Mouse (Mus musculus): ENCODE measurements at regions not wholly inside any gene's neighbourhood (a gene's known extent, or its start where the extent isn't known, plus 50 kb on each side); places are given as distances from the start of the nearest gene placed in this dataset.

- H3K27me3 ChIP-seq (ENCODE audit: control insufficient read depth, insufficient read depth, insufficient read length): no peaks in the 10 kb centered on the region
- no peak for TF ChIP-seq MAX (IDR thresholded peaks at IDR 0.05)
- no peak for TF ChIP-seq USF1 (IDR thresholded peaks at IDR 0.05; ENCODE audit: low read depth)
- TF ChIP-seq CTCF (IDR thresholded peaks at IDR 0.05; ENCODE audit: control insufficient read depth, insufficient read depth, insufficient read length): no peak
- no peak for TF ChIP-seq CEBPB (IDR thresholded peaks at IDR 0.05; ENCODE audit: low read depth)
- TF ChIP-seq MYOD1 (IDR thresholded peaks at IDR 0.05; ENCODE audit: control insufficient read depth, insufficient read length, low read depth): no peak
- H3K79me2 ChIP-seq (ENCODE audit: control insufficient read depth, insufficient read depth): no peaks in the 10 kb centered on the region
- no peaks in the 10 kb centered on the region for H3K36me3 ChIP-seq (ENCODE audit: control insufficient read depth, insufficient read depth)
- H3ac ChIP-seq (ENCODE audit: control insufficient read depth, insufficient read length, low read depth): no peak overlapping the region
- no peaks in the 10 kb centered on the region for H3K79me3 ChIP-seq (ENCODE audit: low read depth)
- no peak overlapping the region for H3K4me3 ChIP-seq (ENCODE audit: insufficient read depth, poor library complexity, severe bottlenecking)
These were observed 81.5 kb downstream of the Ephb3 start for GRCm38 (mm10) chr16:21286099-21286498.

GRCm38 (mm10) chr16:21289528-21289927, 85.0 kb downstream of the Ephb3 start:
- Histone ChIP-seq H3K79me2 (ENCODE audit: control insufficient read depth, insufficient read depth) (no peaks in the 10 kb centered on the region), H3K27me3 (ENCODE audit: control insufficient read depth, insufficient read depth, insufficient read length) (no peaks in the 10 kb centered on the region), H3ac (ENCODE audit: control insufficient read depth, insufficient read length, low read depth) (no peak overlapping the region), H3K4me3 (ENCODE audit: insufficient read depth, poor library complexity, severe bottlenecking) (no peak overlapping the region), H3K36me3 (ENCODE audit: control insufficient read depth, insufficient read depth) (no peaks in the 10 kb centered on the region), H3K79me3 (ENCODE audit: low read depth) (no peaks in the 10 kb centered on the region)
- TF ChIP-seq FOSL1 (IDR thresholded peaks at IDR 0.05; ENCODE audit: insufficient read depth, low read length, poor library complexity, severe bottlenecking) (no peak), MYOD1 (IDR thresholded peaks at IDR 0.05; ENCODE audit: control insufficient read depth, insufficient read length, low read depth) (no peak), CEBPB (IDR thresholded peaks at IDR 0.05; ENCODE audit: low read depth) (no peak), CTCF (IDR thresholded peaks at IDR 0.05; ENCODE audit: control insufficient read depth, insufficient read depth, insufficient read length) (no peak), USF1 (IDR thresholded peaks at IDR 0.05; ENCODE audit: low read depth) (no peak), MAX (IDR thresholded peaks at IDR 0.05) (no peak)

- TF ChIP-seq MAX (IDR thresholded peaks at IDR 0.05) (no peak), MYOG (IDR thresholded peaks at IDR 0.05; ENCODE audit: control insufficient read depth, extremely low read depth, insufficient read length) (no peak), CTCF (IDR thresholded peaks at IDR 0.05; ENCODE audit: control insufficient read depth, insufficient read depth, insufficient read length) (no peak), MYOD1 (IDR thresholded peaks at IDR 0.05; ENCODE audit: control insufficient read depth, insufficient read length, low read depth) (no peak), FOSL1 (IDR thresholded peaks at IDR 0.05; ENCODE audit: insufficient read depth, low read length, poor library complexity, severe bottlenecking) (no peak), USF1 (IDR thresholded peaks at IDR 0.05; ENCODE audit: low read depth) (no peak), CEBPB (IDR thresholded peaks at IDR 0.05; ENCODE audit: low read depth) (no peak)
- H3K79me3 ChIP-seq (ENCODE audit: low read depth): no peaks in the 10 kb centered on the region
- H3K36me3 ChIP-seq (ENCODE audit: control insufficient read depth, insufficient read depth): no peaks in the 10 kb centered on the region
- H3K27me3 ChIP-seq (ENCODE audit: control insufficient read depth, insufficient read depth, insufficient read length): no peaks in the 10 kb centered on the region
- no peak overlapping the region for H3ac ChIP-seq (ENCODE audit: control insufficient read depth, insufficient read length, low read depth)
- no peaks in the 10 kb centered on the region for H3K79me2 ChIP-seq (ENCODE audit: control insufficient read depth, insufficient read depth)
- no peak overlapping the region for H3K4me3 ChIP-seq (ENCODE audit: insufficient read depth, poor library complexity, severe bottlenecking)
These were observed 88.5 kb downstream of the Ephb3 start for GRCm38 (mm10) chr16:21293010-21293409.

GRCm38 (mm10) chr16:21293569-21293968, 89.0 kb downstream of the Ephb3 start:
- Histone ChIP-seq H3K79me2 (ENCODE audit: control insufficient read depth, insufficient read depth) (no peaks in the 10 kb centered on the region), H3K27me3 (ENCODE audit: control insufficient read depth, insufficient read depth, insufficient read length) (no peaks in the 10 kb centered on the region), H3K4me3 (ENCODE audit: insufficient read depth, poor library complexity, severe bottlenecking) (no peak overlapping the region), H3K79me3 (ENCODE audit: low read depth) (no peaks in the 10 kb centered on the region), H3ac (ENCODE audit: control insufficient read depth, insufficient read length, low read depth) (no peak overlapping the region), H3K36me3 (ENCODE audit: control insufficient read depth, insufficient read depth) (no peaks in the 10 kb centered on the region)
- TF ChIP-seq CEBPB (IDR thresholded peaks at IDR 0.05; ENCODE audit: low read depth) (peak; percentile 21), MYOD1 (IDR thresholded peaks at IDR 0.05; ENCODE audit: control insufficient read depth, insufficient read length, low read depth) (peak; percentile 78), MAX (IDR thresholded peaks at IDR 0.05) (no peak), MYOG (IDR thresholded peaks at IDR 0.05; ENCODE audit: control insufficient read depth, extremely low read depth, insufficient read length) (no peak)

GRCm38 (mm10) chr16:21294677-21295411, 90.3 kb downstream of the Ephb3 start:
- Histone ChIP-seq H3K36me3 (ENCODE audit: control insufficient read depth, insufficient read depth) (no peaks in the 10 kb centered on the region), H3ac (ENCODE audit: control insufficient read depth, insufficient read length, low read depth) (no peak overlapping the region), H3K79me2 (ENCODE audit: control insufficient read depth, insufficient read depth) (no peaks in the 10 kb centered on the region), H3K79me3 (ENCODE audit: low read depth) (no peaks in the 10 kb centered on the region), H3K4me3 (ENCODE audit: insufficient read depth, poor library complexity, severe bottlenecking) (no peak overlapping the region), H3K27me3 (ENCODE audit: control insufficient read depth, insufficient read depth, insufficient read length) (no peaks in the 10 kb centered on the region)
- TF ChIP-seq FOSL1 (IDR thresholded peaks at IDR 0.05; ENCODE audit: insufficient read depth, low read length, poor library complexity, severe bottlenecking): no peak
- no peak for TF ChIP-seq MYOG (IDR thresholded peaks at IDR 0.05; ENCODE audit: control insufficient read depth, extremely low read depth, insufficient read length)
- peak; percentile 69 for TF ChIP-seq USF1 (IDR thresholded peaks at IDR 0.05; ENCODE audit: low read depth)

- Histone ChIP-seq H3K79me2 (ENCODE audit: control insufficient read depth, insufficient read depth) (no peaks in the 10 kb centered on the region), H3K4me3 (ENCODE audit: insufficient read depth, poor library complexity, severe bottlenecking) (no peak overlapping the region), H3K79me3 (ENCODE audit: low read depth) (no peaks in the 10 kb centered on the region), H3K27me3 (ENCODE audit: control insufficient read depth, insufficient read depth, insufficient read length) (no peaks in the 10 kb centered on the region), H3ac (ENCODE audit: control insufficient read depth, insufficient read length, low read depth) (no peak overlapping the region), H3K36me3 (ENCODE audit: control insufficient read depth, insufficient read depth) (no peaks in the 10 kb centered on the region)
- TF ChIP-seq CTCF (IDR thresholded peaks at IDR 0.05; ENCODE audit: control insufficient read depth, insufficient read depth, insufficient read length) (no peak), CEBPB (IDR thresholded peaks at IDR 0.05; ENCODE audit: low read depth) (no peak), USF1 (IDR thresholded peaks at IDR 0.05; ENCODE audit: low read depth) (no peak), MYOG (IDR thresholded peaks at IDR 0.05; ENCODE audit: control insufficient read depth, extremely low read depth, insufficient read length) (no peak), FOSL1 (IDR thresholded peaks at IDR 0.05; ENCODE audit: insufficient read depth, low read length, poor library complexity, severe bottlenecking) (no peak), MYOD1 (IDR thresholded peaks at IDR 0.05; ENCODE audit: control insufficient read depth, insufficient read length, low read depth) (no peak), MAX (IDR thresholded peaks at IDR 0.05) (no peak)
These were observed 91.6 kb downstream of the Ephb3 start for GRCm38 (mm10) chr16:21295956-21296733.

Data from C2C12 (cell line).